Mouse (Mus musculus) erythroblast, adult 5-6 weeks (primary cell): Measurements from ENCODE around the gene Nrp2. TPM values are rescaled to one million over a fixed set of nuclear protein-coding genes. Genes with fewer than 3 reads are reported as not detected.

Experiments used
- ATAC-seq: replicated peaks from 2 replicates; pipeline ENCODE4 v1.8.0; 2016; ENCODE audit warnings: moderate number of reproducible peaks, mild to moderate bottlenecking, moderate TSS enrichment, inconsistent platforms; ENCODE audit not compliant: poor library complexity, low FRiP score, severe bottlenecking
- total RNA-seq, 2 experiments: library from RNA; stranded (forward) in 1 of 2; stranded (reverse) in 1 of 2; fragments of 150-400 nt in 1 of 2; fragments of 200-764, 138-1000 nt in 1 of 2; gene quantifications; 2 replicates each; pipeline versions ENCODE4 v1.2.3 to v1.2.4; 2015 to 2017; ENCODE audit warnings: low replicate concordance in 2 of 2

The Nrp2 gene
- total RNA-seq, 2 experiments from 2014 or later = 0.43 to 0.96 TPM

- ATAC-seq = no peak
Measured at GRCm38 (mm10) chr1:62803544-62803943, 100.5 kb downstream of the Nrp2 start.

DNA sequence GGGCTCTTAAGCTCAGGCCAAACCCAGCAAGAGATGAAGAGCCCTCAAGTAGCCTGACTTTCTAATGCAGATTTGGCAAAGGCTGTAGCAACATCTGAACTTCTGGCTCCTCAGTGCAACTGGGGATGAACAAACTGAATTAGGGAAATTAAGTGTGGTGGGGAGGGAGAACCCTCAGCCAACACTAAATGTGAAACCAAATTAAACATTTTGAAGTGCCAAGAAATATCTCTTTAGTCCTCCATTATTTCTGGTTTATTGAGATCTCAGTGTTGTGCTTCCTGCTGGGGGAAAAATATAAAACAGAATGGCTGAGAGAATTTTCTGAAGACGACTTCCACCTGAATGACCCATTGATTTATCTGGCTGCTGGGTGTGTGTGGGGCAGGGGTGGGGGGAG is 102.9 kb downstream of the Nrp2 start:
- no peak for ATAC-seq

- no peak for ATAC-seq
Measured at GRCm38 (mm10) chr1:62808395-62808794, 105.3 kb downstream of the Nrp2 start.

DNA sequence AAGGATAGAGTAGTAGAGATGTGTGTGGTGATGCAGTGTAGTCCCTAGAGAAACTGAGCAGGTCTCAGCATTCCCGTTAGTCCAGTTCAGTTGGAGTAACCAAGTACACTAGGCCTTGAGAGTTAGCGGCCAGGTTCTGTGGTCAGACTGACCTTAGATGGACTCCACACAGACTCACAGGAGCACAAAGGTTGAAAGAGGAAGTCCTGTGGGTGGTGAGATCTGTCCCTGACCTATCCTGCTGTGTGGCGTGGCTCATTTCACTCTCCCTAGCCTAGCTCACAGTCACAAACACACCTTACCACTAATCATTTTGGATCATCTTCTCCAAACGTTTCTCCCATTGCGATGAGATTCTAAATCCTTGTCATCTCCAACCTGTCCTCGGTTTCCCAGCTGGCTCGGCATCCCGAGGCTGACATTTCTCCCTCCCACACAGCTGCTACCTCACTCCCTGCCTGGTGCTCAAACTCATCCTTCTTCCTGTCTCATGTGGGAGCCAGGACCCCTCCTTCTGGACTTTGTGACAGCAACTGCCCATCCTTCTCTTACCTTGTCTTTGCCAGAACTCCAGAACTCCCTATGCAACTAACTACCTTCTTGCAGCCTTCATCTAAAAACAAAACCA is 106.6 kb downstream of the Nrp2 start:
- ATAC-seq = no peak

DNA sequence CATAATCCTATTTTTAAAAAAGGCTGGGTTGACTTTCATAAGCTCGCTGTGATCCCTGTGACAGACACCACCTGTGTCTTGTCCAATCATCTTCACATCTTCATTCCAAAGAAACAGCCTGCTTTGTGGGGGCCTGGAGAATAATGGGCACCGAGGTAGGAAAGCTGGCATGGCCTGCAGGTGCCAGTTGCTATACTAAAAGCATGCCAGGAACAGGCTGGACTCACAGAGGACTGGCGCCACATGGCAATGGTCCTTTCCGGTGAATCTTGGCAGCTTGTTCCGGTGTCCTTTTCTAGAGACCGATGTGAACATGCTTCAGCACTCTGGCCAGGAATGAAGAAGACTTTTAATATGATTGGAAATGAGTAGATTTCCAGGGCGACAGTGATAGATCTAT is 108.1 kb downstream of the Nrp2 start:
- ATAC-seq = no peak

DNA sequence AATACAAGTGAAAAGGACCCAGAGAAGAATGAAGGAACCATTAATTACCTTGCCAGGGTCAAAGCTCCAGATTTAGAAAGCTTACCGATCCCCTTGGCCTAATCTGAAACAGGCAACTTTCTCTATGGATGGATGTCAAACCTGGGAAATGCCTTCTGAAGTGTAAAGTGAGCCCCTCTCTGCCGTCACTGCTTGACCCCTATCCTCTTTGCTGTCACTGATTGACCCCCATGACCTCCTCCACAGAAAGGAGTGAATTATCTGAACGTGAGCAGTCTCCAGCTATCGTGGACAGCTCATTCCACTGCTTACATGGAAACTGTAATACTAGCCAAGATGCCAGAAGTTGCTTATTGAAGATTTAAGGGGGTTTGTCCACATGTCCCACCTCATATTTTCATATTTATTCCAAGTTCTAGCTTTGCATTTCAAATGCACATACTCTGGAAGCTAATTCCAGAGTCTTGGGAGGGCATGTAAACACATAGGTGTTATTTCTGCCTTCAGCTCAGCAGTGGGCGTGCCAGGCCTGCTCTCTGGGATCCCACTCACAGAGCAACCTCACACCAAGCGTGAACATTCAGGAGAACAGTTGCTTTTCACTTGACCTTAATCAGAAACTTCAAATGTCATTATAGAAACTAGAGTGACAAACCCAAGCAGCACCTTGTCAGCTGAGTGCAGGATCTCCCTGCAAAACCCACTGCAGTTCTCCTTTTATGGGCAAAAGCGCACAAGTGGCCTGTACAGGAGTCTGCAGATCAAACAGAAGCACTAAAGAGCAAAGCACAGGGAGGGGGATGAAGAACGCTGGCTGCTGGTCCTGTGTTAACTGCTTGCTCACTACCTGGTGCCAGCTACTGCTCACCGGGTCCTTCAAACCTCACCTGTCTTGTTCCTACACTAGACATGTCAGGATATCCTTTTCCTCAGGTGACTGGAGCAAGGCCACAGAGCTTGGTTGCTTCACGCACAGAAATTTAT is 109.9 kb downstream of the Nrp2 start:
- ATAC-seq = no peak

GRCm38 (mm10) chr1:62813938-62814337 is 110.9 kb downstream of the Nrp2 start:
- ATAC-seq = no peak

- ATAC-seq = no peak
Measured at GRCm38 (mm10) chr1:62817566-62817965, 114.5 kb downstream of the Nrp2 start.

- no peak for ATAC-seq
Measured at GRCm38 (mm10) chr1:62820170-62820569, 117.1 kb downstream of the Nrp2 start.

DNA sequence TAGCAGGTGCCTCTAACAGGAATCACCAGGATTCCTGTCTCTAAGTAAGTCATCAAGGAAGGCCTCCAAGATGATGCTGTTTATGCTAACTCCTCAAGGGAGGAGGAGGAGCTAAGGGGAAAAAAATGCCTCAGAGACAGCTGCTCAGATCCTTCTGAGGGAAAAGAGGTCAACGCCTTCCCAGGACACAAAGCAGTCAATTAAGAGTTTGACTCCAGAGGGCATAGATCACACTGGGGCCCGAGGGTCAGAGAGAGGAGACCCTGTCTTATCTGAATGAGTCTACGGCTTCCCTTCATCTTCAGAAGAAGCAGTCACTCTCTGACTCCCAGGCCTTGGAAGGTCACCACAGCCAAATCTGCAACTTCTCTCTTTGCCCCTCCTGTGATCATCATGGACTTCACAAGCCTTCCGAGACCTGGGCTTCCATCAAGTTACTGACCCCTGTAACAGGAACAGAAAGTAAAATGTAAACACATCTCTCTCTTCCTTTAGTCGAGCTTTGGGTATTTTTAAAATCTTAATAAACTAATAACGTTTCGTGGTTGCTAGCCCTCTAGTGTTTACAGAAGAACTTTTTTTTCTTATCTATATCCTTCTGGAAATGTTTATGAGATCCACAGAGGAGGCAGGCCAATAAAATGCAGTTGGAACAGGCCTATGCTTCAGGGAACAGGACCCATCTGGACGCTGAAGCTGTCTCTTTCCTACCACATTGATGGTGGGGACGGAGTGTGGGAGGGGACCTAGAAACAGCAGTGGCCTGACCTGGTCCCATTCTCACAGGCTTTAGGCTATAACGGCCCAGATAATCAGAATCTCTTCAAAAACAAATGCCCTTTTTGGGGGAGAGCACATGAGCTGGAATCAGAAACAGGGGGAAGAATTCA is 118.7 kb downstream of the Nrp2 start:
- ATAC-seq = no peak

DNA sequence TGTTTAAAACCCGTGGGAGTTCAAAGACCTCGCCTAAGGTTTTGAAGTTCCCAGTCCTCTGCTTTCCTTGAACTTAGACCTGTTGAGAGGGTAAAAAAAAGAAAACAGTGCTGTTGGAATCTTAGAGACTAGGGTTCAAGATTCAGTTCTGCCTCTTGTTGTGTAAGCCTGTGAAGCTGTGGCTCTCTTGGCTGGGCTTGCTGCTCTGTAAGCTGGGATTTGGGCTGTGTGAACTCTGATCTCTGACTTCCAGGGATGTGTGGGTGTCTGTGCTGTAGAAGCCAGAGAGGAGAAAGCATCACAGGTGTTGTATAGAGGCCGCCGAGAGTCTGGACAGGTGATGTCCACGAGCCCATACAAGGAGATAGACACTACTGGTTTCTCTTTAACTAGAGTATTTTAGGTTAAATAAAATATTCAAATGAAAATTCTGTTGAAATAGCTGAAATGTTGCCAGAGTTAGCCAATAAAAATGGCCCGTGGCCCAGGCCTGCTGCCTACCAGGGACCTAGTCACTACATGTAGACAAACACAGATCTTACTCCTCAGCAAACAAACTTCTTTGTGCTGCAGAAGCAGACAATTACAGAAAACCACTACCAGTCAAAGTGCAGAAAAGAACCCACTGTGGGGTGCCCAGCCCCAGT is 120.6 kb downstream of the Nrp2 start:
- ATAC-seq = no peak

- no peak for ATAC-seq
Measured at GRCm38 (mm10) chr1:62825822-62826765, 123.0 kb downstream of the Nrp2 start.

DNA sequence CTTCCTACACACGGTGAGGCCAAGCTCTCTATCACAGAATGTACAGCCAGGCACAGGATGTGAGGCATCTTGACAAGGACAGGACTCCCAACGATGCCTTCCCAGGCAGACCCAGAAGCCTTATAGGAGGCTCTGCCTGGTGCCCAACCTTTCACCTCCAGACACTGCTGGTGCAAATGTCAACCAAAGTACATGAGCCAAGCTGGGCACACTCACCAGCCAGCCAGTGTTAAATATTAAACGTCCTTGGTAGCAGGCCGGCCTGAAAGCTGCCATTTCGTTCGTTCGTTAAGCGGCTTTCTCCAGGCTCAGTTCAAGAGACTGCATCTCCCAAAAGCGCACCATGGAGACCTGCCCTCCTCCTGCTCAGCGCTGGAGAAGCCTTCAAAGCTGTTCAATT is 124.2 kb downstream of the Nrp2 start:
- no peak for ATAC-seq

DNA sequence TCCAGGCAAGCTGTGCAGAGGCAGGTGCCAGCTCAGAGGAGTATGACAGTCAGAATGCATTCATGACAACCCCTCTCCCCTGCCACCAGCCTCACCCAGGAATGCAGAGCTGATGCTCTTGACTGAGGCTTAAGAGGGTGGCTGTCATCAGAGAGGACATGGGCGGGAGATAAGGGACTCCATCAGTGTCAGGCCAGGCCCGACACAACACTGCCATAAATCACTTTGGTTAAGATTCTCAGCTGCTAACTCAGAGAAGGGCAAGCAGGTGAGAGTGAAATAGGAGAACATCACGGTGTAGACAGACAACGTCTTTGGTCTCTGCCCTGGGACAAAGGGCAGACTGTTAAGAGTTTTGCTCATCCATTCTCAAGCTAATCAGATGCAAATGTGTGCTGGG is 125.1 kb downstream of the Nrp2 start:
- ATAC-seq = no peak

GRCm38 (mm10) chr1:62829690-62830417 is 126.8 kb downstream of the Nrp2 start:
- no peak for ATAC-seq

GRCm38 (mm10) chr1:62830418-62830769 is 127.3 kb downstream of the Nrp2 start:
- ATAC-seq = no peak

GRCm38 (mm10) chr1:62831725-62832455 is 128.8 kb downstream of the Nrp2 start:
- ATAC-seq = no peak
